1 mouse cellular context compared by ENCODE assay signal in genomic region chr19:53578597-53579252, GRCm38 (mm10).
A peak's percentile ranks its signal among the peaks of the same experiment; 100 is the strongest.
TF ChIP-seq lines count a peak whose summit lies in the region.

No protein-coding gene starts in this region.

TF ChIP-seq in MEL, 35 proteins besides CTCF, POLR2A, EP300 and RAD21 (continued from another document):
- TF ChIP-seq SMC3 (IDR thresholded peaks at IDR 0.05; ENCODE audit: low read depth, low read length), result peak; percentile 99
- no peak for TF ChIP-seq GABPA (IDR thresholded peaks at IDR 0.05; ENCODE audit: low read depth, low read length)
- TF ChIP-seq CHD1 (IDR thresholded peaks at IDR 0.05; ENCODE audit: low read depth, low read length), result no peak
- TF ChIP-seq POLR2AphosphoS5 (IDR thresholded peaks at IDR 0.05; ENCODE audit: borderline replicate concordance, low read depth, low read length), result no peak
- no peak for TF ChIP-seq RCOR1 (IDR thresholded peaks at IDR 0.05; ENCODE audit: low read depth, low read length)
- no peak for TF ChIP-seq MXI1 (IDR thresholded peaks at IDR 0.05; ENCODE audit: low read depth, low read length)
- no peak for TF ChIP-seq ETS1 (IDR thresholded peaks at IDR 0.05; ENCODE audit: low read depth, low read length)
- TF ChIP-seq ZKSCAN1 (IDR thresholded peaks at IDR 0.05; ENCODE audit: low read depth, low read length), result no peak
- no peak for TF ChIP-seq MEF2A (IDR thresholded peaks at IDR 0.05; ENCODE audit: extremely low read depth, insufficient replicate concordance, low read depth, low read length, poor library complexity, severe bottlenecking)
- no peak for TF ChIP-seq ELF1 (IDR thresholded peaks at IDR 0.05; ENCODE audit: low read depth, low read length)
- 0 out of 2 replicates have a peak, but pooled peaks have one; percentile 35 for TF ChIP-seq TBP (IDR thresholded peaks at IDR 0.05; ENCODE audit: low read depth, low read length)
